Mouse (Mus musculus) embryonic fibroblast, embryonic 13.5 days (primary cell): ENCODE measurements around the gene Etl4. TPM values are rescaled to one million over a fixed set of nuclear protein-coding genes. Genes with fewer than 3 reads are reported as not detected.

ENCODE experiments used
- H3K27ac ChIP-seq: 2 replicates; pipeline ENCODE4 v1.5.1; 2012; ENCODE audit warnings: low read length, control low read depth, inconsistent platforms; ENCODE audit not compliant: insufficient read depth
- H3K4me1 ChIP-seq: 2 replicates; pipeline ENCODE4 v1.6.1; 2011; ENCODE audit warnings: low read length; ENCODE audit not compliant: control insufficient read depth, insufficient read depth
- H3K4me3 ChIP-seq: 2 replicates; pipeline ENCODE4 v1.5.1; 2011; ENCODE audit warnings: mild to moderate bottlenecking, control low read depth, low read length; ENCODE audit not compliant: insufficient read depth
- CTCF ChIP-seq: IDR thresholded peaks from 2 replicates; pipeline ENCODE4 v1.5.1; 2011; ENCODE audit warnings: mild to moderate bottlenecking, control low read depth, low read length, moderate library complexity, borderline replicate concordance; ENCODE audit not compliant: insufficient read depth
- POLR2A ChIP-seq: IDR thresholded peaks from 2 replicates; pipeline ENCODE4 v1.6.1; 2011; ENCODE audit warnings: low read depth, mild to moderate bottlenecking, control low read depth, low read length, moderate library complexity
- polyA plus RNA-seq: library from polyadenylated mRNA; stranded (reverse); fragments of >200 nt; gene quantifications from 2 replicates; pipeline ENCODE4 v1.2.4, GENCODE M21; 2011; ENCODE audit warnings: low read depth; ENCODE audit not compliant: missing spikeins, insufficient read length

The Etl4 gene
- 24.5 and 44.0 TPM in 2 replicates for polyA plus RNA-seq

GRCm38 (mm10) chr2:19909171-19909899, at the start of gene Etl4:
Gene Etl4 (plus strand): TSS chr2:19909780.
- H3K4me3 ChIP-seq, result peak within 1 kb of the TSS; percentile 31
- no peaks in the 10 kb centered on the region for H3K4me1 ChIP-seq
- H3K27ac ChIP-seq, result no peak within 1 kb of the TSS
- TF ChIP-seq POLR2A, result no peak
- TF ChIP-seq CTCF, result 0 out of 2 replicates have a peak, but pooled peaks have one; percentile 24

- no peak overlapping the region for H3K27ac ChIP-seq
- H3K4me3 ChIP-seq, result no peak overlapping the region
- TF ChIP-seq POLR2A, result no peak
- TF ChIP-seq CTCF, result no peak
- H3K4me1 ChIP-seq, result no peaks in the 10 kb centered on the region
Observed at GRCm38 (mm10) chr2:19869167-19869566, 40.4 kb upstream of the Etl4 start.

GRCm38 (mm10) chr2:19871881-19872280, 37.7 kb upstream of the Etl4 start:
- Histone ChIP-seq H3K4me3 (no peak overlapping the region), H3K4me1 (no peaks in the 10 kb centered on the region), H3K27ac (no peak overlapping the region)
- TF ChIP-seq CTCF (no peak), POLR2A (no peak)

- Histone ChIP-seq H3K4me3 (no peak overlapping the region), H3K27ac (no peak overlapping the region), H3K4me1 (no peaks in the 10 kb centered on the region)
- TF ChIP-seq POLR2A (no peak), CTCF (no peak)
Observed at GRCm38 (mm10) chr2:19890875-19891274, 18.7 kb upstream of the Etl4 start.

GRCm38 (mm10) chr2:19909900-19910780, 560 bp downstream of the Etl4 start:
- Histone ChIP-seq H3K4me1 (no peaks in the 10 kb centered on the region), H3K27ac (no peak overlapping the region), H3K4me3 (peak overlapping the region; percentile 31)
- no peak for TF ChIP-seq POLR2A
- no peak for TF ChIP-seq CTCF

GRCm38 (mm10) chr2:19910781-19911175, 1.2 kb downstream of the Etl4 start:
- Histone ChIP-seq H3K27ac (no peak overlapping the region), H3K4me3 (no peak overlapping the region), H3K4me1 (no peaks in the 10 kb centered on the region)
- TF ChIP-seq CTCF (no peak), POLR2A (no peak)

GRCm38 (mm10) chr2:19919190-19919589, 9.6 kb downstream of the Etl4 start:
- Histone ChIP-seq H3K4me3 (no peak overlapping the region), H3K4me1 (no peaks in the 10 kb centered on the region), H3K27ac (no peak overlapping the region)
- TF ChIP-seq CTCF (peak; percentile 75), POLR2A (no peak)

- TF ChIP-seq POLR2A (no peak), CTCF (no peak)
- Histone ChIP-seq H3K4me1 (no peaks in the 10 kb centered on the region), H3K4me3 (no peak overlapping the region), H3K27ac (no peak overlapping the region)
Observed at GRCm38 (mm10) chr2:19930009-19930408, 20.4 kb downstream of the Etl4 start.

- Histone ChIP-seq H3K4me1 (no peaks in the 10 kb centered on the region), H3K4me3 (no peak overlapping the region), H3K27ac (no peak overlapping the region)
- TF ChIP-seq POLR2A, result no peak
- no peak for TF ChIP-seq CTCF
Observed at GRCm38 (mm10) chr2:19933836-19934235, 24.3 kb downstream of the Etl4 start.

GRCm38 (mm10) chr2:19945205-19945604, 35.6 kb downstream of the Etl4 start:
- no peaks in the 10 kb centered on the region for H3K4me1 ChIP-seq
- no peak overlapping the region for H3K27ac ChIP-seq
- TF ChIP-seq POLR2A (no peak), CTCF (no peak)
- no peak overlapping the region for H3K4me3 ChIP-seq
